Mouse (Mus musculus) granulocyte monocyte progenitor cell, adult 5-6 weeks (primary cell): ENCODE data around the gene Ppp1r1c. TPM values are rescaled to one million over a fixed set of nuclear protein-coding genes. Genes with fewer than 3 reads are reported as not detected.
"Not testable (repeated sequence)": the region's sequence is repeated elsewhere in the genome, so short reads cannot be mapped to it uniquely, and the experiment has no call there.

ENCODE experiments used
- ATAC-seq: replicated peaks from 2 replicates; pipeline ENCODE4 v1.8.0; 2016; ENCODE audit warnings: mild to moderate bottlenecking, moderate TSS enrichment, inconsistent platforms; ENCODE audit not compliant: poor library complexity, severe bottlenecking
- total RNA-seq, 2 experiments: library from RNA; stranded (forward) in 1 of 2; stranded (reverse) in 1 of 2; fragments of 200-712, 200-1000 nt in 1 of 2; fragments of >200 nt in 1 of 2; fragmentation: Nextera tagmentation in 1 of 2; gene quantifications; 2 replicates each; pipeline ENCODE4 v1.2.3; 2014 to 2017

Ppp1r1c gene
- total RNA-seq, 2 experiments from 2014 or later, result not detected

- ATAC-seq, result no peak
Measured at GRCm38 (mm10) chr2:79839513-79839912, 131.9 kb downstream of the Ppp1r1c start.

DNA sequence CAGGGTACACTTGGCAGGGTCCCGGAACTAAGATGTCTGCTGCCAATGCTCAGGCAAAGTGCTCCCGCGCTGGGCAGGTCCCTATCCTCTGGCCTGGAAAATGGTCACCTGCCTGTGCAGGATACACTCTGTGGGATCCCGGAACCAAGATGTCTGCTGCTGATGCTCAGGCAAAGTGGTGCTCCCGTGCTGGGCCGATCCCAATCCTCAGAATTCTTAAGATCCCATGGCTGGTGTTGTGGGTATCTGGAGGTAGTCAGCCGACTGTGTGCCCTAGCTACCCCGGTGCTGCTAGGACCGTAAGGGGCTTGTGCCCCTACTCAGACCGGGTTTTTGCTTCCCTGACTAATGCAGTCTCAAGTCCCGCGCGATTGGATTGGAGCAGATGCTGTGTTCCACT is 139.8 kb downstream of the Ppp1r1c start:
- not testable (repeated sequence) for ATAC-seq

DNA sequence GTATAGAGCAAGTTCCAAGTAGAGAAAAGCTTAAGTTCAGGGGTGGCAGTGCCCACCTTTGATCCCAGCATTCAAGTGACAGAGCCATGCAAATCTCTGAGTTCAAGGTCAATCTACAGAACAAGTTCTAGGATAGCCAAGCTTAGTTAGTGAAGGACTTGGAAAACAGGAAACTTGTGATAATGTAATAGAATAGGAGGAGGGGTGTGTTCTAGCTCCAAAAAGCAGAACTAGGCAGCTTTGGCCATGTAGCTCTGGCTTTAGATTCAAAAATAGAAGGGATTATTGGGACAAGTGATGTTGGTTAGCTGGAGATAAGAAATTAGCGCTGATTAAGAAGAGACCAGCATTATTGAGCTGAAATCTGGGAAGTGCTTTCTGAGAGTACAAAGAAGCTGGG is 149.3 kb downstream of the Ppp1r1c start:
- no peak for ATAC-seq

DNA sequence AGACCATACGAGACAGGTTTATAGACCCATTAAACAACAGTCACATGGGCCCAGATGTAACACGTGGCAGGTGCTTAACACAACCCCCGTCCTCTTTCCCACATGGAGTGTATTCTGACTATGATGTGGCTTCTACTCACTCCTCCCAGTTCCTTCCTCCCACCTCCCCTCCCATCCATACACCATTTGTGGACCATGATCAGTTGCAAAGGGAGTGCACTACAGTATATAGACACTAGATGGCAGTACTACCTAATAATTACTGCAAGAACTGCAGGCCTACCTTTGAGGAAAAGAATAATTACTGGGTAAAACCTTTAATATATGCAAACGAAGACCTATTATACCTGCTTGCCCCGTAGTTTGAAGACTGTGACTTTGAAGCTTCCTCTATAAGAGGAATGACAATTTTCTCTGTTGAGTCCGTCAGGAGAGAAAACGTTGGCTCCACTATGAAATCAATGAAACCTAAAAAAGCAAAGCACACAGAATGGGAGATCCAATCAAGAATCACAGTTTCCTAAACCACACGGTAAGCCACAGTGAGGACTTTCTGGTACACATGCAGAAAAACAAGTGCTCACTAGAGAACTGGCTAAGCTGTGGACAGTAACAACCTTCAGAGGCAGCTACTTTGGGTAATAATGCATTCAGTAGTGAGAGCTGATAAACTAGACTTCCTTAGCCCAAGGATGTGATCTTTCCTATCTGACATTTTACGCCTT is 157.9 kb downstream of the Ppp1r1c start:
- ATAC-seq, result peak; percentile 99

Other genes starting within 250 kb of the Ppp1r1c start
- gene Itprid2, start 72.4 kb upstream of the Ppp1r1c start, total RNA-seq (2014; fragmentation: Nextera tagmentation), result 14.7 and 20.0 TPM in 2 replicates
- 14.7 and 21.9 TPM in 2 replicates for gene Itprid2, start 72.4 kb upstream of the Ppp1r1c start, total RNA-seq (2017)